Mouse (Mus musculus): ENCODE results near the gene 9530003J23Rik. TPM values are rescaled to one million over a fixed set of nuclear protein-coding genes. Genes with fewer than 3 reads are reported as not detected.

Gene 9530003J23Rik
- total and polyA plus RNA-seq, 2 experiments from 2014 or later: not detected

GRCm38 (mm10) chr10:117185399-117186089 lies 53.0 kb downstream of the 9530003J23Rik start:
- Histone ChIP-seq H3K9me3 (ENCODE audit: low read length) (no peaks in the 10 kb centered on the region), H3K9ac (replicated peaks; ENCODE audit: low read length) (no peak overlapping the region), H3K27ac (no peak overlapping the region), H3K4me1 (ENCODE audit: insufficient read depth, low read length) (no peaks in the 10 kb centered on the region), H3K27me3 (ENCODE audit: insufficient read depth, low read length) (no peaks in the 10 kb centered on the region), H3K36me3 (ENCODE audit: insufficient read depth, low read length) (no peaks in the 10 kb centered on the region), H3K4me3 (ENCODE audit: low read length) (no peak overlapping the region), H3K4me2 (ENCODE audit: low read depth, low read length) (no peak overlapping the region)
- TF ChIP-seq CTCF (IDR thresholded peaks at IDR 0.05; ENCODE audit: low read depth): no peak
- WGBS: 60% methylated on average over 9 of the region's 9 CpGs
- DNase-seq (ENCODE audit: low spot score) (no peak), ATAC-seq (no peak)

Other genes with a start within 250 kb of the 9530003J23Rik start
- 0.16 TPM in 1 of 2 replicates, not detected in the other for gene Lrrc10, start 193.4 kb downstream of the 9530003J23Rik start, total RNA-seq (2014; rRNA removed)
- not detected in 2 replicates for gene Lrrc10, start 193.4 kb downstream of the 9530003J23Rik start, polyA plus RNA-seq (2015; fragmentation: Nextera tagmentation; extraction: Ambion mirVana)
- gene Cct2, start 174.9 kb downstream of the 9530003J23Rik start, total RNA-seq (2014; rRNA removed): 234 and 266 TPM in 2 replicates
- 216 and 219 TPM in 2 replicates for gene Cct2, start 174.9 kb downstream of the 9530003J23Rik start, polyA plus RNA-seq (2015; fragmentation: Nextera tagmentation; extraction: Ambion mirVana)
- gene Frs2, start 90.2 kb downstream of the 9530003J23Rik start, total RNA-seq (2014; rRNA removed): 18.9 and 19.3 TPM in 2 replicates
- gene Frs2, start 90.2 kb downstream of the 9530003J23Rik start, polyA plus RNA-seq (2015; fragmentation: Nextera tagmentation; extraction: Ambion mirVana): 19.1 and 19.4 TPM in 2 replicates
- gene Yeats4, start 14.2 kb downstream of the 9530003J23Rik start, total RNA-seq (2014; rRNA removed): 41.4 and 47.2 TPM in 2 replicates
- 83.4 and 85.4 TPM in 2 replicates for gene Yeats4, start 14.2 kb downstream of the 9530003J23Rik start, polyA plus RNA-seq (2015; fragmentation: Nextera tagmentation; extraction: Ambion mirVana)
- 7.5 and 12.7 TPM in 2 replicates for gene Lyz2, start 43.6 kb upstream of the 9530003J23Rik start, total RNA-seq (2014; rRNA removed)
- gene Lyz2, start 43.6 kb upstream of the 9530003J23Rik start, polyA plus RNA-seq (2015; fragmentation: Nextera tagmentation; extraction: Ambion mirVana): 25.6 and 26.1 TPM in 2 replicates
- gene Lyz1, start 54.2 kb upstream of the 9530003J23Rik start, total RNA-seq (2014; rRNA removed): 0.68 TPM in 1 of 2 replicates, not detected in the other
- 0.14 TPM in 1 of 2 replicates, not detected in the other for gene Lyz1, start 54.2 kb upstream of the 9530003J23Rik start, polyA plus RNA-seq (2015; fragmentation: Nextera tagmentation; extraction: Ambion mirVana)
- gene Cpsf6, start 141.3 kb upstream of the 9530003J23Rik start, total RNA-seq (2014; rRNA removed): 100.0 and 127 TPM in 2 replicates
- 82.0 and 83.2 TPM in 2 replicates for gene Cpsf6, start 141.3 kb upstream of the 9530003J23Rik start, polyA plus RNA-seq (2015; fragmentation: Nextera tagmentation; extraction: Ambion mirVana)

Measured in hindbrain, postnatal 0 days (tissue).